Mouse (Mus musculus) neural tube, embryonic 13.5 days (tissue): ENCODE data around the gene Hemgn. TPM values are rescaled to one million over a fixed set of nuclear protein-coding genes. Genes with fewer than 3 reads are reported as not detected.

Source experiments
- ATAC-seq: fragments of 200-750 bp; cut with Nextera tagmentation; 2 replicates; pipeline ENCODE4 v1.8.0; 2017; ENCODE audit warnings: low read depth, mild to moderate bottlenecking, moderate TSS enrichment, moderate library complexity
- H3K27ac ChIP-seq: fragments of 300-500 bp; sonication (generic); replicated peaks from 2 replicates; pipeline ENCODE4 v1.5.1; 2015; ENCODE audit warnings: moderate library complexity, mild to moderate bottlenecking, inconsistent platforms
- H3K27me3 ChIP-seq: fragments of 300-500 bp; sonication (generic); 2 replicates; pipeline ENCODE4 v1.6.1; 2015; ENCODE audit warnings: mild to moderate bottlenecking, inconsistent platforms
- H3K36me3 ChIP-seq: fragments of 300-500 bp; sonication (generic); 2 replicates; pipeline ENCODE4 v1.6.1; 2015; ENCODE audit warnings: mild to moderate bottlenecking, inconsistent platforms
- H3K4me1 ChIP-seq: fragments of 300-500 bp; sonication (generic); replicated peaks from 2 replicates; pipeline ENCODE4 v1.6.1; 2015; ENCODE audit warnings: inconsistent platforms
- H3K4me2 ChIP-seq: fragments of 300-500 bp; sonication (generic); 2 replicates; pipeline ENCODE4 v1.6.1; 2015; ENCODE audit warnings: inconsistent platforms, mild to moderate bottlenecking, moderate library complexity
- H3K4me3 ChIP-seq: fragments of 300-500 bp; sonication (generic); 2 replicates; pipeline ENCODE4 v1.5.1; 2015; ENCODE audit warnings: mild to moderate bottlenecking, inconsistent platforms
- H3K9ac ChIP-seq: fragments of 300-500 bp; sonication (generic); 2 replicates; pipeline ENCODE4 v1.6.1; 2015; ENCODE audit warnings: moderate library complexity, mild to moderate bottlenecking, inconsistent platforms
- H3K9me3 ChIP-seq: fragments of 300-500 bp; sonication (generic); 2 replicates; pipeline ENCODE4 v1.6.1; 2016; ENCODE audit warnings: inconsistent platforms
- WGBS: fragments of 180-500 bp; shearing (Covaris S2); methylation state at CpG from one replicate; pipeline ENCODE4 v1.1.7; 2015; 5-methylcytosine and 5-hydroxymethylcytosine counted together
- polyA plus RNA-seq: library from polyadenylated mRNA; unstranded; fragments of >200 nt; fragmentation: Nextera tagmentation; extraction: Ambion mirVana; gene quantifications from 2 replicates; pipeline ENCODE4 v1.2.1, GENCODE M21; 2015

The Hemgn gene
- polyA plus RNA-seq, 1 experiment from 2014 or later: 0.60 TPM

DNA sequence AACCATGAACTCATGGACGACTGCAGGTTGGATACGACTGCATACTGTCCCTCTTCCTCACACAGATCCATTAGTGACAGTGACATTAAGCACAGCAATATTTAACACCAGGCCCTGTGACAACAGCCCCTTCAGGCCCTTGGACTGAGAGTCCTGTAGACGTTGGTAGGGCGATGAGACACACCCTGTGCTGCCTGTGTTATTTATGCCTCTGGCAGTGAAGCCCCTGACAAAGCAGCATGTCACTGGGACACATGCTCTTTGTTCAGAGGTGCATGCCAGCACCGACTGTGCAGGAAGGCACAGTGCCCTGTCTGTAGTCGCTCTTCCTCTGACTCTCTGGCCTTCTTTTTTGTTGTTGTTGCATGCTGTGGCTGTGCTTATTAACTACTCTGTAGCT is 35.6 kb upstream of the Hemgn start:
- WGBS: 16% methylated on average over 6 of the region's 6 CpGs
- no peaks in the 10 kb centered on the region for H3K27me3 ChIP-seq
- no peak for ATAC-seq

GRCm38 (mm10) chr4:46447461-46447860 is 34.2 kb upstream of the Hemgn start:
- Histone ChIP-seq H3K27ac (no peak overlapping the region), H3K36me3 (no peaks in the 10 kb centered on the region), H3K4me1 (peaks cover 17% of the 10 kb centered on the region), H3K9ac (no peak overlapping the region), H3K4me2 (no peak overlapping the region), H3K27me3 (no peaks in the 10 kb centered on the region), H3K4me3 (no peak overlapping the region), H3K9me3 (no peaks in the 10 kb centered on the region)
- ATAC-seq: no peak
- WGBS: 53% methylated on average over 1 of the region's 1 CpGs

More for the DNA sequence above, 35.6 kb upstream of the Hemgn start:
- Histone ChIP-seq H3K9me3 (no peaks in the 10 kb centered on the region), H3K9ac (no peak overlapping the region), H3K27ac (no peak overlapping the region), H3K36me3 (no peaks in the 10 kb centered on the region), H3K4me3 (no peak overlapping the region), H3K4me2 (no peak overlapping the region), H3K4me1 (peaks cover 30% of the 10 kb centered on the region)

DNA sequence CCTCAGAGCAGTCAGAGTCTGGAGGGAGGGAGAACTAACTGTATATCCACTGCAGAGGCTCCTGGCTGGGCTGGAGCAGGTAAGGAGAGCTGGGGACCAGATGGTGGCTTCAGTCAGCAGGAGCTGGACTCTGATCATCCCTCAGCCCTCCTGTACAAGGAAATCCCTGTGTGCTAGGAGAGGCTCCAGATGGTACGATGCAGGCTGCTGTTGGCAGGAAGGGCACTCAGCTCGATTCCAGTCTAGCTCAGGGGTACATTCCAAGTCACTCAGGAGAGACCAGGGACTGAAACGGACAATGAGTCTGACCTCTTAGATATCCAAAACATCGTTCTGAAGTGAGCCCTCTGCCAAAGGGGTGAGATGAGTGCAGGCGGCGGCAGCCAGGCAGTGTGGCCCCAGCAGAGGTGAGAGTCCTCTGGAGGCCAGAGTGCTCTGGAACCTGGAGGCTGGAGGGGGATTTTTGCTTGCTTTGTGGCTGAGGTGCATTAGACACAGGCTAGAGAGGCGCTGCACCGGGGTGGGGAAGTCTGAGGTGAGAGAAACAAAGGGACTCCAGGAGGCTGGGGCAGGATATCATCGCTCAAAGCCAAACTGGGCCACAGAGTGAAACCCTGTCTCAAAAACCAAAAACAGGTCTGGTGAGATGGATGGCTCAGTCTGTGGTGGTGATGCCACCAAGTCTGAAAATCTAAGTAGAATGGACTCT is 32.1 kb upstream of the Hemgn start:
- Histone ChIP-seq H3K9me3 (no peaks in the 10 kb centered on the region), H3K36me3 (no peaks in the 10 kb centered on the region), H3K4me2 (no peak overlapping the region), H3K4me1 (peaks cover 13% of the 10 kb centered on the region), H3K4me3 (no peak overlapping the region), H3K27me3 (no peaks in the 10 kb centered on the region), H3K27ac (no peak overlapping the region), H3K9ac (no peak overlapping the region)
- WGBS: 61% methylated on average over 9 of the region's 9 CpGs
- no peak for ATAC-seq

DNA sequence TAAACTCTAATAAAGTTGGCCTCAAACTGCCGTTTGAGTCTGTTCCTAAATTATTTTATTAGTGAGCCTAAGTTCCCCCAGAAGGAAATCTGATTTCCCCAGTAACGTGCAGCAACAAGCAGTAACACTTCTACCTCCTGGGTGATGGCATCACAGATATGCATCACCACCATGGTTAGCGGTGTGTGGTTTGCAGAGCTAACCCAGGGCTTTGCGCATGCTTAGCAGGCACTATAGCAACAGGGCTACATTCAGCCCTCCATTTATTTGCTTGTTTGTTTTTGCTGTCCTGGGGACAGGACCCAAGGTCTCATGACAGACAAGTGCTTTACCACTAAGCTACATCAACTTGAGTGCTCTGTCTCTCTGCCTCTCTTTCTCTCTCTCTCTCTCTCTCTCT is 29.2 kb upstream of the Hemgn start:
- Histone ChIP-seq H3K36me3 (no peaks in the 10 kb centered on the region), H3K4me3 (no peak overlapping the region), H3K4me2 (no peak overlapping the region), H3K9ac (no peak overlapping the region), H3K27ac (no peak overlapping the region), H3K4me1 (no peaks in the 10 kb centered on the region), H3K9me3 (no peaks in the 10 kb centered on the region), H3K27me3 (no peaks in the 10 kb centered on the region)
- 71% methylated on average over 4 of the region's 4 CpGs for WGBS
- no peak for ATAC-seq

DNA sequence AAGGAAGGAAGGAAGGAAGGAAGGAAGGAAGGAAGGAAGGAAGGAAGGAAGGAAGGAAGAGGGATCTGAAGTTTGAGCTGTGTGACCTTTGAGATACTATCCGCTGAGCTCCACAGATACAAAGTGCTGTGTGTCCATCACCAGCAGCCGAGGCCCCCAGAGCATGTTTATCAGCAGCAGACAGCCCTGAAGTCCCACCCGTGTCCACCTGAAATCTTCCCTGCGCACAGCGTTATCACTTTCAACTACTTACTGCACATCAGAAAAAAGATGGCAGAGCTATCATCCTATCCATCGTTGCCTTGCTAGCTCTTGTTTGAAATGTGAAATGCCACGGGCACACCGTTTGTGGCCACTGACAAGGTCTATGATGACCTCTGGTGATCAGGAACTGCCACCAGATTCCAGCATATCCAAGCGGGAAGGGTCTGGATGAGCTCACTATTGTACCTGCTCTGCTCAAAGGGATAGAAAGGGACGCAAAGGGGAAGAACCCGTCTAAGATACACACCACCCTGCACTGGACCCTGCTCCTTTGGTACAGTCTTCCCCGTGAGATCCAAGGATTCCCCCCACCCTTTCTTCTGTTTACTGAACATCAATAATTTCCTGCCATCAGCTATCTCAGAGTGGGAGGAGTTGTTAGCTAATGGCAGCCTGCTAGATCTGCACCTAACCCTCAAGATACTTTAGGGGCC is 19.2 kb upstream of the Hemgn start:
- H3K4me2 ChIP-seq: no peak overlapping the region
- 87% methylated on average over 12 of the region's 12 CpGs for WGBS

DNA sequence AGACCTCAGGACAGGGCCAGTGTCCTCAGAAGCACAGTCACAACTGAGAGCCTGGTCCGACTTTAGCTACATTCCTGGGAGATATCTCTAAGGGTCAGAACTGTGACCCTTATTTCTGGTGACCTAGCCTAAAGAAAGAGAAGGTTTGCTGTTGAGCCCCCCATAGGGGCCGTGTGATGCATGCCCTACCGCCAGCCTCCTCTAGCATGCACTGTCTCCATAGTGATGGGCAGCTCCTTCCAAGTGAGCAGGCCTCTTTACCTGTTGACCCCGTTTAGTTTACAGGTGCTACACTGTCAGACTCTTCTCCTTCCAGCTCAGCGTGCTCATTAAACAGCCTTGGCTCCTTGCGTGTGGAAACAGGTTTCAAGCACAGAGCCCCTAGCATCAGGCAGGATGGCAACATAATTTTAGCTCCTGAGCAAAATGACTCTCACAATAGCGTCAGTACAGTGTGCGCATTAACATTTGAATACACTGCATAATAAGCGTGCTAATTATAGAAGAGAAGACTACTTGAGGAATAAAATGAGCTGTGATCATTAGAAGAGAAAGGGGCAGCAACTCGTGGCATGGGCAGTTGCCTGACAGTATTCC is 15.7 kb upstream of the Hemgn start:
- ATAC-seq: no peak
- H3K9me3 ChIP-seq: no peaks in the 10 kb centered on the region
- WGBS: 43% methylated on average over 10 of the region's 10 CpGs

More for the DNA sequence above, 19.2 kb upstream of the Hemgn start:
- no peak for ATAC-seq
- H3K4me1 ChIP-seq: 0 out of 2 replicates have a peak, but pooled peaks cover 7% of the 10 kb centered on the region
- H3K9ac ChIP-seq: no peak overlapping the region
- H3K27ac ChIP-seq: no peak overlapping the region
- no peaks in the 10 kb centered on the region for H3K9me3 ChIP-seq
- no peaks in the 10 kb centered on the region for H3K36me3 ChIP-seq
- no peak overlapping the region for H3K4me3 ChIP-seq
- no peaks in the 10 kb centered on the region for H3K27me3 ChIP-seq

DNA sequence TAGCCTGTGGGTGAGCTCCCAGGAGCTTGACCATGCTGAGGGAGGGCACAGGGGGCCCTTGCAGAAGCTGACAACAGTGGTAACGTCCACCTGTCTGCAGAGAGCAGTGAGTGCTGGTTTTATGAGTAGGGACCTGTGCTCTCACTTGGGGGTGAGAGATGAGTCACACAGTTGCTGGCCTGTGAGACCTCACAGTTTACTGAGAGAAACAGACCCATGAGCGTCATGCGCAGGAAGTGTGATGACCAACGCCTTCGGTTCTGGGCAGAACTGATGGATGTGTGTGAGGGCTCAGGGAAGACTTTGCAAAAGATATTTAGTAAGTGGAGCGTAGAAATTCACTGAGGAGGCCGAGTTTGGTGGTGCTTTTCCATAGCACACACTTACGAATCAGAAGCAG is 9.3 kb upstream of the Hemgn start:
- Histone ChIP-seq H3K4me2 (no peak overlapping the region), H3K9ac (no peak overlapping the region), H3K27me3 (no peaks in the 10 kb centered on the region), H3K4me1 (no peaks in the 10 kb centered on the region), H3K36me3 (no peaks in the 10 kb centered on the region), H3K9me3 (no peaks in the 10 kb centered on the region), H3K4me3 (no peak overlapping the region), H3K27ac (no peak overlapping the region)
- 81% methylated on average over 8 of the region's 8 CpGs for WGBS
- ATAC-seq: no peak

More for the DNA sequence above, 15.7 kb upstream of the Hemgn start:
- H3K27ac ChIP-seq: no peak overlapping the region
- no peak overlapping the region for H3K9ac ChIP-seq
- no peak overlapping the region for H3K4me2 ChIP-seq
- H3K4me3 ChIP-seq: no peak overlapping the region
- H3K27me3 ChIP-seq: no peaks in the 10 kb centered on the region
- 0 out of 2 replicates have a peak, but pooled peaks cover 7% of the 10 kb centered on the region for H3K4me1 ChIP-seq
- H3K36me3 ChIP-seq: no peaks in the 10 kb centered on the region

DNA sequence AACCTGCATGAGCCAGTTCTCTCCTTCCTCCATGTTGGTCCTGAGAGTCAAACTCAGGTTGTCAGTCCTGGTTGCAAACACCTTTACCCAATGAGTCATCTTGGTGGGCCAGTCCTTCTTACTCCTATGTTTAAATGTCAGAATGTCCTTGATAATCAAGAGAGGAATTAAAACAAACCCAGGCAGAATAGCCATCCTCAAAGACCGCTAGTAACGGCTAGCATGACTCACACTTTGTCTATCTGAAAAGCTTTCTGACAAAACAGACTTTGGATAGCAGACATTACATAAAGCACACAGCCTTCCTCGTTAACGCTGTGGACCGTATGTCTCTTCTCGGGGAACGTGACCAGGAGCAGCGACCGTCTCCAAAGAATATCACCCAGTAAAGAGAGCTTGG is 5.5 kb upstream of the Hemgn start:
- WGBS: 91% methylated on average over 9 of the region's 9 CpGs
- no peak for ATAC-seq
- H3K4me1 ChIP-seq: no peaks in the 10 kb centered on the region
- H3K27ac ChIP-seq: no peak overlapping the region
- H3K9me3 ChIP-seq: no peaks in the 10 kb centered on the region
- H3K27me3 ChIP-seq: no peaks in the 10 kb centered on the region
- H3K4me2 ChIP-seq: no peak overlapping the region
- H3K36me3 ChIP-seq: no peaks in the 10 kb centered on the region
- no peak overlapping the region for H3K9ac ChIP-seq
- H3K4me3 ChIP-seq: no peak overlapping the region

DNA sequence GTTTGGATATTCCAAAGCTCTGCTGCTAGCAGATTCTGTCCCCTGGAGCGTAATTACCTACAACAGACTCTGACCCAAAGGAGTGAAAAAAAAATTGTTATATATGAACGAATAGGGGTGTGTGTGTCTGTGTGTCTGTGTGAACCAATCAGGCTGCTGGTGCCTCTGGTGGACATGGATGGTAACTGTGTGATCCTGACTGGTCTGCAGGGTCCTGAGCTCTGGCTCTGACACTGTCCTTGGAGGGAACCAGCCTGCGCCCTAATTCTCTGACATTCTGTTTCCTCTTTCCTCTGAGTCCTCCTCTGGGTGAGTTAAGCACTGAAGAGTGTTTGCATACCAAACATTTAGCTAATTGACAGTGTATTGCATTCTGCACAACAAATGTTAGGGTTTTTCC is 4.2 kb upstream of the Hemgn start:
- H3K9ac ChIP-seq: no peak overlapping the region
- no peak for ATAC-seq
- no peaks in the 10 kb centered on the region for H3K36me3 ChIP-seq
- H3K27ac ChIP-seq: no peak overlapping the region
- no peak overlapping the region for H3K4me3 ChIP-seq
- H3K4me2 ChIP-seq: no peak overlapping the region
- H3K9me3 ChIP-seq: no peaks in the 10 kb centered on the region
- no peaks in the 10 kb centered on the region for H3K4me1 ChIP-seq
- no peaks in the 10 kb centered on the region for H3K27me3 ChIP-seq
- WGBS: 76% methylated on average over 3 of the region's 3 CpGs

GRCm38 (mm10) chr4:46412113-46412512 is 1.2 kb downstream of the Hemgn start:
- no peak for ATAC-seq
- H3K4me1 ChIP-seq: no peaks in the 10 kb centered on the region
- H3K27ac ChIP-seq: no peak overlapping the region
- H3K36me3 ChIP-seq: no peaks in the 10 kb centered on the region
- H3K27me3 ChIP-seq: no peaks in the 10 kb centered on the region
- WGBS: 76% methylated on average over 1 of the region's 1 CpGs
- no peak overlapping the region for H3K4me3 ChIP-seq
- H3K9ac ChIP-seq: no peak overlapping the region
- no peaks in the 10 kb centered on the region for H3K9me3 ChIP-seq
- no peak overlapping the region for H3K4me2 ChIP-seq

DNA sequence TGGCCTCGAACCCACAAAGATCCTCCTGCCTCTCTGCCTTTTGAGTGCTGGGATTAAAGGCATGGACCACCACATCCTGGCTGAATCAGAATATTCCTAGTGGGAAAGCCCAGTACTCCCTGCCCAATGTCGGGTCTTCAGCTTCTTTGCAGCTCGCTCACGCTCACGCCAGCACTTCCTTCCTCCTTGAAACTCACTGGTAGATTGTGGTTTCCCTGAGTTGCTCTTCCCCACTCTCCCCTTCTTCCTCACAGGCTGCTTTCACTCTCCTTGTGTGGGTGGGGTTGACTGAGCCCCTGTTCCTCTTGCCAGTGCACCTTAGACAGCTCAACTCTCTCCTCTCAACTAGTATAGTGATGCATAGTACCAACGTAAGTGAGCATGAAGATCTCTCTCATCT is 1.8 kb downstream of the Hemgn start:
- 82% methylated on average over 6 of the region's 6 CpGs for WGBS
- ATAC-seq: no peak
- H3K4me2 ChIP-seq: no peak overlapping the region

GRCm38 (mm10) chr4:46410677-46411076 is 2.6 kb downstream of the Hemgn start:
- H3K9me3 ChIP-seq: no peaks in the 10 kb centered on the region

More for the DNA sequence above, 1.8 kb downstream of the Hemgn start:
- H3K27me3 ChIP-seq: no peaks in the 10 kb centered on the region
- no peak overlapping the region for H3K4me3 ChIP-seq
- no peaks in the 10 kb centered on the region for H3K9me3 ChIP-seq
- no peak overlapping the region for H3K9ac ChIP-seq
- H3K27ac ChIP-seq: no peak overlapping the region
- H3K4me1 ChIP-seq: no peaks in the 10 kb centered on the region
- no peaks in the 10 kb centered on the region for H3K36me3 ChIP-seq

More at GRCm38 (mm10) chr4:46410677-46411076, 2.6 kb downstream of the Hemgn start:
- Histone ChIP-seq H3K4me1 (no peaks in the 10 kb centered on the region), H3K27ac (no peak overlapping the region), H3K9ac (no peak overlapping the region), H3K27me3 (no peaks in the 10 kb centered on the region), H3K4me3 (no peak overlapping the region), H3K4me2 (no peak overlapping the region), H3K36me3 (no peaks in the 10 kb centered on the region)
- WGBS: 96% methylated on average over 5 of the region's 5 CpGs
- ATAC-seq: no peak
